Mouse (Mus musculus) erythroblast, adult 5-6 weeks (primary cell): ENCODE results near the gene Sdk1. TPM values are rescaled to one million over a fixed set of nuclear protein-coding genes. Genes with fewer than 3 reads are reported as not detected.

Experiments
- total RNA-seq, 2 experiments: library from RNA; stranded (forward) in 1 of 2; stranded (reverse) in 1 of 2; fragments of 150-400 nt in 1 of 2; fragments of 200-764, 138-1000 nt in 1 of 2; gene quantifications; 2 replicates each; pipeline versions ENCODE4 v1.2.3 to v1.2.4; 2015 to 2017; ENCODE audit warnings: low replicate concordance in 2 of 2

Sdk1 gene
- total RNA-seq, 2 experiments from 2014 or later: not detected

Other genes with a start within 250 kb of the Sdk1 start
- 1.3 and 2.1 TPM in 2 replicates for gene Card11, start 240.9 kb upstream of the Sdk1 start, total RNA-seq (2015; ENCODE audit: low replicate concordance)
- 0.68 and 3.6 TPM in 2 replicates for gene Card11, start 240.9 kb upstream of the Sdk1 start, total RNA-seq (2017; ENCODE audit: low replicate concordance)